Mouse (Mus musculus) MEL (cell line): Measurements from ENCODE around the gene Lmod3. TPM values are rescaled to one million over a fixed set of nuclear protein-coding genes. Genes with fewer than 3 reads are reported as not detected.

Source experiments
- DNase-seq: peaks from one replicate; pipeline ENCODE4 v3.0.0; 2011; ENCODE audit warnings: low read depth, low spot score
- H3K27ac ChIP-seq: 2 replicates; pipeline ENCODE4 v1.5.1; 2012; ENCODE audit warnings: low read depth, mild to moderate bottlenecking, control low read depth, low read length, moderate library complexity; ENCODE audit not compliant: control insufficient read depth
- H3K27me3 ChIP-seq, 2 experiments: fragments of 150-350 bp in 1 of 2; sonication (generic) in 1 of 2; 2 replicates each; pipeline ENCODE4 v1.6.1; 2012; ENCODE audit warnings: low read length in 2 of 2, mild to moderate bottlenecking in 2 of 2, improper control_type of control experiment in 1 of 2, moderate library complexity in 1 of 2; ENCODE audit not compliant: insufficient read depth in 2 of 2, control insufficient read depth in 1 of 2
- H3K36me3 ChIP-seq, 2 experiments: 2 replicates each; pipeline ENCODE4 v1.6.1; 2012 to 2014; ENCODE audit warnings: low read length in 2 of 2, improper control_type of control experiment in 1 of 2, inconsistent platforms in 1 of 2, mild to moderate bottlenecking in 1 of 2; ENCODE audit not compliant: insufficient read depth in 2 of 2, control insufficient read depth in 1 of 2
- H3K4me1 ChIP-seq, 2 experiments: fragments of 150-350 bp in 1 of 2; sonication (generic) in 1 of 2; 2 replicates each; pipeline ENCODE4 v1.6.1; 2012; ENCODE audit warnings: low read length in 2 of 2, improper control_type of control experiment in 1 of 2, mild to moderate bottlenecking in 1 of 2; ENCODE audit not compliant: insufficient read depth in 2 of 2, control insufficient read depth in 1 of 2
- H3K4me3 ChIP-seq, 2 experiments: fragments of 150-350 bp in 1 of 2; sonication (generic) in 1 of 2; 2 replicates each; pipeline ENCODE4 v1.5.1; 2012; ENCODE audit warnings: low read depth in 2 of 2, low read length in 2 of 2, mild to moderate bottlenecking in 2 of 2, moderate library complexity in 2 of 2, control low read depth in 1 of 2, improper control_type of control experiment in 1 of 2; ENCODE audit not compliant: control insufficient read depth in 1 of 2, insufficient read depth in 1 of 2
- H3K79me2 ChIP-seq: 2 replicates; pipeline ENCODE4 v1.6.1; 2012; ENCODE audit warnings: mild to moderate bottlenecking, low read length, moderate library complexity; ENCODE audit not compliant: control insufficient read depth, poor library complexity, insufficient read depth
- H3K9ac ChIP-seq: 2 replicates; pipeline ENCODE4 v1.6.1; 2012; ENCODE audit warnings: low read depth, mild to moderate bottlenecking, control low read depth, low read length, moderate library complexity; ENCODE audit not compliant: control insufficient read depth, poor library complexity, severe bottlenecking
- H3K9me3 ChIP-seq: fragments of 150-350 bp; sonication (generic); replicated peaks from 2 replicates; pipeline ENCODE4 v1.6.1; 2012; ENCODE audit warnings: mild to moderate bottlenecking, low read length, improper control_type of control experiment, moderate library complexity; ENCODE audit not compliant: insufficient read depth
- BHLHE40 ChIP-seq: IDR thresholded peaks from 2 replicates; pipeline ENCODE4 v1.6.1; 2012; ENCODE audit warnings: low read depth, mild to moderate bottlenecking, inconsistent platforms, low read length, improper control_type of control experiment, borderline replicate concordance
- CTCF ChIP-seq, 3 experiments: IDR thresholded peaks in 2 of 3; conservative IDR thresholded peaks in 1 of 3; 2 replicates each; pipeline ENCODE4 v1.5.1; 2011 to 2012; ENCODE audit warnings: low read length in 3 of 3, low read depth in 2 of 3, mild to moderate bottlenecking in 2 of 3, improper control_type of control experiment in 1 of 3, inconsistent platforms in 1 of 3, mixed read lengths in 1 of 3, moderate library complexity in 1 of 3; ENCODE audit not compliant: control insufficient read depth in 1 of 3, insufficient read depth in 1 of 3, poor library complexity in 1 of 3, severe bottlenecking in 1 of 3
- E2F4 ChIP-seq: IDR thresholded peaks from 2 replicates; pipeline ENCODE4 v1.6.1; 2011; ENCODE audit warnings: low read depth, low read length, improper control_type of control experiment, borderline replicate concordance
- ETS1 ChIP-seq: IDR thresholded peaks from 2 replicates; pipeline ENCODE4 v1.6.1; 2012; ENCODE audit warnings: low read depth, mild to moderate bottlenecking, inconsistent platforms, low read length, improper control_type of control experiment, moderate library complexity
- KAT2A ChIP-seq: conservative IDR thresholded peaks from 2 replicates; pipeline ENCODE4 v1.6.1; 2012; ENCODE audit warnings: low read depth, low read length, improper control_type of control experiment, inconsistent platforms
- MAFK ChIP-seq: IDR thresholded peaks from 2 replicates; pipeline ENCODE4 v1.6.1; 2011; ENCODE audit warnings: low read depth, mild to moderate bottlenecking, low read length, improper control_type of control experiment, borderline replicate concordance
- MXI1 ChIP-seq: IDR thresholded peaks from 2 replicates; pipeline ENCODE4 v1.6.1; 2011; ENCODE audit warnings: mild to moderate bottlenecking, low read depth, low read length, improper control_type of control experiment
- MYB ChIP-seq: IDR thresholded peaks from 2 replicates; pipeline ENCODE4 v1.6.1; 2011; ENCODE audit warnings: mild to moderate bottlenecking, low read depth, low read length, improper control_type of control experiment
- MYC ChIP-seq: IDR thresholded peaks from 2 replicates; pipeline ENCODE4 v1.6.1; 2011; ENCODE audit warnings: low read depth, mild to moderate bottlenecking, low read length, improper control_type of control experiment, moderate library complexity
- NELFE ChIP-seq: IDR thresholded peaks from 2 replicates; pipeline ENCODE4 v1.6.1; 2011; ENCODE audit warnings: low read depth, low read length, improper control_type of control experiment
- NRF1 ChIP-seq: IDR thresholded peaks from 2 replicates; pipeline ENCODE4 v1.6.1; 2014; ENCODE audit warnings: low read depth, mild to moderate bottlenecking, inconsistent platforms, low read length, improper control_type of control experiment, moderate library complexity; ENCODE audit not compliant: poor library complexity, insufficient read depth, severe bottlenecking
- POLR2AphosphoS5 ChIP-seq: IDR thresholded peaks from 2 replicates; pipeline ENCODE4 v1.6.1; 2012; ENCODE audit warnings: low read depth, borderline replicate concordance, mild to moderate bottlenecking, inconsistent platforms, low read length, moderate library complexity, mixed read lengths
- RAD21 ChIP-seq: IDR thresholded peaks from 2 replicates; pipeline ENCODE4 v1.6.1; 2011; ENCODE audit warnings: mild to moderate bottlenecking, low read depth, low read length, improper control_type of control experiment
- SIN3A ChIP-seq: IDR thresholded peaks from 2 replicates; pipeline ENCODE4 v1.6.1; 2012; ENCODE audit warnings: low read length, improper control_type of control experiment, inconsistent platforms
- TAL1 ChIP-seq: IDR thresholded peaks from 2 replicates; pipeline ENCODE4 v1.6.1; 2012; ENCODE audit warnings: mild to moderate bottlenecking, inconsistent platforms, low read length, moderate library complexity, mixed read lengths
- UBTF ChIP-seq: IDR thresholded peaks from 2 replicates; pipeline ENCODE4 v1.6.1; 2012; ENCODE audit warnings: low read depth, mild to moderate bottlenecking, inconsistent platforms, low read length, improper control_type of control experiment, moderate library complexity, borderline replicate concordance; ENCODE audit not compliant: insufficient read depth
- USF1 ChIP-seq: IDR thresholded peaks from 2 replicates; pipeline ENCODE4 v1.6.1; 2014; ENCODE audit warnings: low read depth, mild to moderate bottlenecking, inconsistent platforms, low read length, improper control_type of control experiment, moderate library complexity
- USF2 ChIP-seq, 2 experiments: IDR thresholded peaks; 2 replicates each; pipeline ENCODE4 v1.6.1; 2011 to 2012; ENCODE audit warnings: improper control_type of control experiment in 2 of 2, low read length in 2 of 2, borderline replicate concordance in 1 of 2, inconsistent platforms in 1 of 2, low read depth in 1 of 2, mild to moderate bottlenecking in 1 of 2; ENCODE audit not compliant: insufficient read depth in 1 of 2
- ZKSCAN1 ChIP-seq: IDR thresholded peaks from 2 replicates; pipeline ENCODE4 v1.6.1; 2012; ENCODE audit warnings: low read depth, mild to moderate bottlenecking, inconsistent platforms, low read length, improper control_type of control experiment, moderate library complexity
- polyA plus RNA-seq, 2 experiments: library from polyadenylated mRNA; stranded (reverse) in 1 of 2; unstranded in 1 of 2; fragments of >175 nt in 1 of 2; fragments of >200 nt in 1 of 2; gene quantifications; 2 replicates each; pipeline versions ENCODE4 v1.2.1 to v1.2.4; 2012; ENCODE audit warnings: low replicate concordance in 2 of 2, low read depth in 1 of 2; ENCODE audit not compliant: insufficient read length in 2 of 2, insufficient read depth in 1 of 2, missing spikeins in 1 of 2
- total RNA-seq: library from RNA; depleted of rRNA; stranded (reverse); fragments of 300-350 nt; gene quantifications from 2 replicates; pipeline ENCODE4 v1.2.3, GENCODE M21; 2012

Gene Lmod3
- total and polyA plus RNA-seq, 3 experiments: not detected

GRCm38 (mm10) chr6:97258489-97258888, 5.9 kb upstream of the Lmod3 start:
- Histone ChIP-seq H3K4me3 (no peak overlapping the region), H3K4me1 (no peaks in the 10 kb centered on the region), H3K27ac (no peak overlapping the region), H3K9me3 (no peaks in the 10 kb centered on the region), H3K9ac (no peak overlapping the region), H3K79me2 (no peaks in the 10 kb centered on the region), H3K27me3 (peaks cover 1 to 3% of the 10 kb centered on the region in 2 experiments; a peak in 2 of 4 replicates), H3K36me3 (no peaks in the 10 kb centered on the region; a peak in 1 of 4 replicates)
- no peak for DNase-seq
- no peak for TF ChIP-seq MXI1
- TF ChIP-seq POLR2AphosphoS5: no peak
- TF ChIP-seq TAL1: no peak
- no peak for TF ChIP-seq RAD21
- TF ChIP-seq BHLHE40: no peak
- no peak for TF ChIP-seq E2F4
- no peak for TF ChIP-seq KAT2A
- no peak for TF ChIP-seq UBTF
- TF ChIP-seq SIN3A: no peak
- no peak for TF ChIP-seq USF1
- no peak for TF ChIP-seq ETS1
- TF ChIP-seq CTCF (IDR thresholded peaks at IDR 0.05 in 2 of 3, conservative IDR thresholded peaks at IDR 0.05 in 1 of 3; ENCODE audit: control insufficient read depth in 1 of 3, insufficient read depth in 1 of 3, low read depth in 2 of 3, low read length in 3 of 3, poor library complexity in 1 of 3, severe bottlenecking in 1 of 3): no peak
- TF ChIP-seq NRF1: no peak

GRCm38 (mm10) chr6:97252086-97252485, 473 bp downstream of the Lmod3 start:
- Histone ChIP-seq H3K27me3 (peaks cover 0 to 1% of the 10 kb centered on the region in 2 experiments; a peak in 1 of 4 replicates), H3K79me2 (no peaks in the 10 kb centered on the region), H3K4me3 (no peak overlapping the region), H3K4me1 (no peaks in the 10 kb centered on the region), H3K36me3 (no peaks in the 10 kb centered on the region), H3K9ac (no peak overlapping the region), H3K9me3 (no peaks in the 10 kb centered on the region), H3K27ac (no peak overlapping the region)
- no peak for DNase-seq
- TF ChIP-seq ZKSCAN1: no peak
- TF ChIP-seq MAFK: no peak
- TF ChIP-seq MYB: no peak
- no peak for TF ChIP-seq ETS1
- no peak for TF ChIP-seq UBTF
- TF ChIP-seq USF1: no peak
- TF ChIP-seq USF2 (IDR thresholded peaks at IDR 0.05; ENCODE audit: borderline replicate concordance in 1 of 2, insufficient read depth in 1 of 2, low read depth in 1 of 2, low read length in 2 of 2): no peak
- TF ChIP-seq POLR2AphosphoS5: no peak
- TF ChIP-seq NELFE: no peak
- TF ChIP-seq TAL1: no peak
- no peak for TF ChIP-seq MYC
